Mouse (Mus musculus): Measurements from ENCODE around the gene Scgb1b30.

The Scgb1b30 gene

GRCm38 (mm10) chr7:34126291-34126690 lies 31.1 kb downstream of the Scgb1b30 start:
- Histone ChIP-seq H3K9me3 (ENCODE audit: low read length) (peaks cover 18% of the 10 kb centered on the region), H3K36me3 (ENCODE audit: insufficient read depth, low read length) (peaks cover 51% of the 10 kb centered on the region), H3K27me3 (ENCODE audit: insufficient read depth, low read length) (no peaks in the 10 kb centered on the region), H3K4me3 (replicated peaks; ENCODE audit: low read length) (no peak overlapping the region), H3K4me1 (replicated peaks; ENCODE audit: low read depth, low read length) (peaks cover 42% of the 10 kb centered on the region)
- TF ChIP-seq CTCF (conservative IDR thresholded peaks at IDR 0.05; ENCODE audit: low read length) (peak; percentile 44), NANOG (IDR thresholded peaks at IDR 0.05; ENCODE audit: borderline replicate concordance, low read length) (no peak)

GRCm38 (mm10) chr7:34131118-34131517 lies 35.9 kb downstream of the Scgb1b30 start:
- Histone ChIP-seq H3K36me3 (ENCODE audit: insufficient read depth, low read length) (peaks cover 26% of the 10 kb centered on the region), H3K4me3 (replicated peaks; ENCODE audit: low read length) (peak overlapping the region; percentile 85; the same call in 1 of the 2 replicates), H3K27me3 (ENCODE audit: insufficient read depth, low read length) (no peaks in the 10 kb centered on the region), H3K4me1 (replicated peaks; ENCODE audit: low read depth, low read length) (peaks cover 43% of the 10 kb centered on the region), H3K9me3 (ENCODE audit: low read length) (peaks cover 18% of the 10 kb centered on the region)
- TF ChIP-seq NANOG (IDR thresholded peaks at IDR 0.05; ENCODE audit: borderline replicate concordance, low read length) = no peak
- no peak for TF ChIP-seq POU5F1 (IDR thresholded peaks at IDR 0.05; ENCODE audit: borderline replicate concordance, low read length)

GRCm38 (mm10) chr7:34131959-34132354 lies 36.7 kb downstream of the Scgb1b30 start:
- Histone ChIP-seq H3K9me3 (ENCODE audit: low read length) (peaks cover 16% of the 10 kb centered on the region), H3K27me3 (ENCODE audit: insufficient read depth, low read length) (no peaks in the 10 kb centered on the region), H3K4me3 (replicated peaks; ENCODE audit: low read length) (peak overlapping the region; percentile 85), H3K36me3 (ENCODE audit: insufficient read depth, low read length) (peaks cover 22% of the 10 kb centered on the region), H3K4me1 (replicated peaks; ENCODE audit: low read depth, low read length) (peaks cover 42% of the 10 kb centered on the region)
- TF ChIP-seq POU5F1 (IDR thresholded peaks at IDR 0.05; ENCODE audit: borderline replicate concordance, low read length) (no peak), CTCF (conservative IDR thresholded peaks at IDR 0.05; ENCODE audit: low read length) (no peak), NANOG (IDR thresholded peaks at IDR 0.05; ENCODE audit: borderline replicate concordance, low read length) (no peak)

GRCm38 (mm10) chr7:34132355-34133079 lies 37.3 kb downstream of the Scgb1b30 start:
- Histone ChIP-seq H3K36me3 (ENCODE audit: insufficient read depth, low read length) (peaks cover 19% of the 10 kb centered on the region), H3K27me3 (ENCODE audit: insufficient read depth, low read length) (no peaks in the 10 kb centered on the region), H3K4me1 (replicated peaks; ENCODE audit: low read depth, low read length) (peaks cover 42% of the 10 kb centered on the region), H3K4me3 (replicated peaks; ENCODE audit: low read length) (peak overlapping the region; percentile 85), H3K9me3 (ENCODE audit: low read length) (peaks cover 11% of the 10 kb centered on the region)
- no peak for TF ChIP-seq CTCF (conservative IDR thresholded peaks at IDR 0.05; ENCODE audit: low read length)
- TF ChIP-seq NANOG (IDR thresholded peaks at IDR 0.05; ENCODE audit: borderline replicate concordance, low read length) = no peak
- TF ChIP-seq POU5F1 (IDR thresholded peaks at IDR 0.05; ENCODE audit: borderline replicate concordance, low read length) = no peak

- Histone ChIP-seq H3K27me3 (ENCODE audit: insufficient read depth, low read length) (no peaks in the 10 kb centered on the region), H3K4me1 (replicated peaks; ENCODE audit: low read depth, low read length) (peaks cover 42% of the 10 kb centered on the region), H3K36me3 (ENCODE audit: insufficient read depth, low read length) (peaks cover 19% of the 10 kb centered on the region), H3K9me3 (ENCODE audit: low read length) (peaks cover 4% of the 10 kb centered on the region; the same call in 1 of the 2 replicates), H3K4me3 (replicated peaks; ENCODE audit: low read length) (peak within 1 kb of the TSS; percentile 85)
- TF ChIP-seq CTCF (conservative IDR thresholded peaks at IDR 0.05; ENCODE audit: low read length) (no peak), NANOG (IDR thresholded peaks at IDR 0.05; ENCODE audit: borderline replicate concordance, low read length) (no peak), POU5F1 (IDR thresholded peaks at IDR 0.05; ENCODE audit: borderline replicate concordance, low read length) (no peak)
Measured at GRCm38 (mm10) chr7:34133117-34133762, 38.0 kb downstream of the Scgb1b30 start, which contains the start of gene Wtip. Gene Wtip, minus strand, starts transcription at chr7:34133268.

GRCm38 (mm10) chr7:34134336-34134735 lies 39.1 kb downstream of the Scgb1b30 start:
- Histone ChIP-seq H3K4me3 (replicated peaks; ENCODE audit: low read length) (no peak overlapping the region), H3K36me3 (ENCODE audit: insufficient read depth, low read length) (peaks cover 17% of the 10 kb centered on the region), H3K9me3 (ENCODE audit: low read length) (no peaks in the 10 kb centered on the region), H3K27me3 (ENCODE audit: insufficient read depth, low read length) (no peaks in the 10 kb centered on the region), H3K4me1 (replicated peaks; ENCODE audit: low read depth, low read length) (peaks cover 42% of the 10 kb centered on the region)
- no peak for TF ChIP-seq NANOG (IDR thresholded peaks at IDR 0.05; ENCODE audit: borderline replicate concordance, low read length)
- TF ChIP-seq CTCF (conservative IDR thresholded peaks at IDR 0.05; ENCODE audit: low read length) = no peak
- TF ChIP-seq POU5F1 (IDR thresholded peaks at IDR 0.05; ENCODE audit: borderline replicate concordance, low read length) = no peak

GRCm38 (mm10) chr7:34139493-34139892 lies 44.3 kb downstream of the Scgb1b30 start:
- H3K9me3 ChIP-seq (ENCODE audit: low read length) = no peaks in the 10 kb centered on the region
- no peak overlapping the region for H3K4me3 ChIP-seq (replicated peaks; ENCODE audit: low read length)
- H3K36me3 ChIP-seq (ENCODE audit: insufficient read depth, low read length) = peaks cover 46% of the 10 kb centered on the region
- H3K27me3 ChIP-seq (ENCODE audit: insufficient read depth, low read length) = no peaks in the 10 kb centered on the region
- TF ChIP-seq CTCF (conservative IDR thresholded peaks at IDR 0.05; ENCODE audit: low read length) (no peak), NANOG (IDR thresholded peaks at IDR 0.05; ENCODE audit: borderline replicate concordance, low read length) (no peak), POU5F1 (IDR thresholded peaks at IDR 0.05; ENCODE audit: borderline replicate concordance, low read length) (no peak)
- peaks cover 54% of the 10 kb centered on the region for H3K4me1 ChIP-seq (replicated peaks; ENCODE audit: low read depth, low read length)

GRCm38 (mm10) chr7:34141123-34141522 lies 45.9 kb downstream of the Scgb1b30 start:
- Histone ChIP-seq H3K4me3 (replicated peaks; ENCODE audit: low read length) (no peak overlapping the region), H3K4me1 (replicated peaks; ENCODE audit: low read depth, low read length) (peaks cover 62% of the 10 kb centered on the region), H3K9me3 (ENCODE audit: low read length) (no peaks in the 10 kb centered on the region), H3K27me3 (ENCODE audit: insufficient read depth, low read length) (no peaks in the 10 kb centered on the region), H3K36me3 (ENCODE audit: insufficient read depth, low read length) (peaks cover 62% of the 10 kb centered on the region)
- no peak for TF ChIP-seq NANOG (IDR thresholded peaks at IDR 0.05; ENCODE audit: borderline replicate concordance, low read length)
- TF ChIP-seq POU5F1 (IDR thresholded peaks at IDR 0.05; ENCODE audit: borderline replicate concordance, low read length) = no peak
- TF ChIP-seq CTCF (conservative IDR thresholded peaks at IDR 0.05; ENCODE audit: low read length) = no peak
